Mouse (Mus musculus): ENCODE results near the gene Pde6b.

Gene Pde6b

GRCm38 (mm10) chr5:108403453-108403852, 15.3 kb downstream of the Pde6b start:
- no peak for DNase-seq

GRCm38 (mm10) chr5:108405460-108405859, 17.3 kb downstream of the Pde6b start:
- DNase-seq: no peak

GRCm38 (mm10) chr5:108406977-108407376, 18.8 kb downstream of the Pde6b start:
- DNase-seq: no peak

- no peak for DNase-seq
Observed at GRCm38 (mm10) chr5:108414711-108415110, 26.5 kb downstream of the Pde6b start.

- no peak for DNase-seq
Observed at GRCm38 (mm10) chr5:108422741-108423140, 34.5 kb downstream of the Pde6b start.

- DNase-seq: no peak
Observed at GRCm38 (mm10) chr5:108423427-108423826, 35.2 kb downstream of the Pde6b start.

GRCm38 (mm10) chr5:108427186-108427585, 39.0 kb downstream of the Pde6b start:
- peak; percentile 80 for DNase-seq

- DNase-seq: no peak
Observed at GRCm38 (mm10) chr5:108431196-108431595, 43.0 kb downstream of the Pde6b start.

- DNase-seq: peak; percentile 96
Observed at GRCm38 (mm10) chr5:108433804-108434587, 45.8 kb downstream of the Pde6b start, which contains the start of gene Atp5k. Gene Atp5k, minus strand, starts transcription at chr5:108434448.

GRCm38 (mm10) chr5:108436101-108436500, 47.9 kb downstream of the Pde6b start:
- no peak for DNase-seq

GRCm38 (mm10) chr5:108446973-108447372, 58.8 kb downstream of the Pde6b start:
- DNase-seq: no peak

GRCm38 (mm10) chr5:108447857-108448256, 59.7 kb downstream of the Pde6b start:
- DNase-seq: no peak

- no peak for DNase-seq
Observed at GRCm38 (mm10) chr5:108448785-108449668, 60.8 kb downstream of the Pde6b start, which contains the start of gene Mfsd7a. Gene Mfsd7a, minus strand, starts transcription at chr5:108448891.

- no peak for DNase-seq
Observed at GRCm38 (mm10) chr5:108450837-108451540, 62.8 kb downstream of the Pde6b start.

GRCm38 (mm10) chr5:108451611-108452010, 63.4 kb downstream of the Pde6b start:
- DNase-seq: no peak

GRCm38 (mm10) chr5:108452422-108452821, 64.2 kb downstream of the Pde6b start:
- no peak for DNase-seq

- DNase-seq: no peak
Observed at GRCm38 (mm10) chr5:108454094-108454493, 65.9 kb downstream of the Pde6b start.

- DNase-seq: no peak
Observed at GRCm38 (mm10) chr5:108458706-108459105, 70.5 kb downstream of the Pde6b start.

GRCm38 (mm10) chr5:108460461-108460860, 72.3 kb downstream of the Pde6b start:
- no peak for DNase-seq

GRCm38 (mm10) chr5:108461082-108462065, 73.2 kb downstream of the Pde6b start, which contains the start of gene Pcgf3:
Gene Pcgf3, plus strand, starts transcription at chr5:108461232.
- peak; percentile 99 for DNase-seq

GRCm38 (mm10) chr5:108462446-108462845, 74.3 kb downstream of the Pde6b start:
- DNase-seq: no peak
